Comparison of ENCODE assay signal across 8 mouse cellular contexts in the genomic region with DNA sequence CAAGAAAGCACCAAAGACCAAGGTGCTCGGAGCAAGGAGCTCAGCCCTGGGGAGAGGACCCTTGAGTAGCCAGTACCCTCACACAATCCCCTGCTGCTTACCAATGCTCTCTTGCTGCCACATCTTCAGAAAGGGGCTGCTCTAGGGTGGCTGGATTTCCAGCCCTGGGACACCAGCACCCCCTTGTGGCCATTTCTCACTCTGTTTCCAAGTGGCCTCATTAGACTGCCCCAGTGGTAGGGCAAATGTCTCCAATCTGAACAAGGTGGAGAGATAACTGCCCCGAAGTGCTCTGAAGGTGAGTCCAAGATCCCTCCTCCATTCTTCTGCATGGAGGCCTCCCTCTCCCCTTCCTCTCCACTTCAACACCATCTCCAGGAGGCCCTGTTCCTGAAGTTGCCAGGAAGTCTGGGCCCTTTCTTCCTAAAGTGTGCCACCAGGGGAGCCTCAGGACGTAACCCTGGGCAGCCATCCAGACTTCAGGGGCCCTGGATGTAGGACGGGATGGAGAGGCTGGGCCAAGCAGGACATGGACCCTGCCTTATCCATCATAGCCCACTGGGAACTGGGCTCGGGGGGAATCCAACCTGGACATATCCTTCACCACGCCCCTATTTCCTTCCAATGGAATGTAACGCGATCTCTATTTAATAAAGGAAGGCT. TPM values are rescaled to one million over a fixed set of nuclear protein-coding genes. Genes with fewer than 3 reads are reported as not detected.
A peak's percentile ranks its signal among the peaks of the same experiment; 100 is the strongest.
DNase-seq lines count a peak whose midpoint lies in the region; ATAC-seq and TF ChIP-seq lines count a peak whose summit lies in the region.

No protein-coding gene starts in this region.

- peaks cover 36% of the 10 kb centered on the region for H3K27me3 ChIP-seq in E14TG2a.4 (ENCODE audit: insufficient read depth, low read length)
- H3K27me3 ChIP-seq in heart, postnatal 0 days (ENCODE audit: control insufficient read depth, insufficient read depth, low read length): no peaks in the 10 kb centered on the region
- no peaks in the 10 kb centered on the region for H3K27me3 ChIP-seq in thymus, adult 2 months (ENCODE audit: control insufficient read depth, insufficient read depth, low read length)

- 46% methylated on average over 8 of the region's 8 CpGs for WGBS in heart, postnatal 0 days
- 50% methylated on average over 8 of the region's 8 CpGs for WGBS in lung, adult 2 months
- WGBS in thymus, adult 2 months: 74% methylated on average over 8 of the region's 8 CpGs

- H3K27ac ChIP-seq in heart, postnatal 0 days (ENCODE audit: low read depth): no peak overlapping the region
- no peak overlapping the region for H3K27ac ChIP-seq in thymus, adult 2 months (ENCODE audit: control insufficient read depth, insufficient read depth, low read length)

- TF ChIP-seq EP300 in heart, postnatal 0 days (IDR thresholded peaks at IDR 0.05; ENCODE audit: low read depth): no peak

- peak; percentile 60 for DNase-seq in c-Kit-negative CD71-positive TER-119-positive erythroid progenitor cells, embryonic 14.5 days (ENCODE audit: low read depth, low spot score)
- peak; percentile 71 for DNase-seq in heart, postnatal 0 days (ENCODE audit: low spot score)
- DNase-seq in layer of hippocampus, adult 18-20 months (ENCODE audit: low spot score in 2 of 2): peak; percentile 55 to 85
- DNase-seq in lung, adult 2 months: peak; percentile 83
- DNase-seq in thymus, adult 2 months: peak; percentile 82

- no peak overlapping the region for H3K4me3 ChIP-seq in E14TG2a.4 (replicated peaks; ENCODE audit: low read length)
- H3K4me3 ChIP-seq in heart, postnatal 0 days (ENCODE audit: low read depth, low read length): no peak overlapping the region
- H3K4me3 ChIP-seq in lung, adult 2 months (replicated peaks; ENCODE audit: extremely low read depth, low read depth, low read length): no peak overlapping the region
- no peak overlapping the region for H3K4me3 ChIP-seq in thymus, adult 2 months (ENCODE audit: control insufficient read depth, insufficient read depth, low read length)

- no peaks in the 10 kb centered on the region for H3K9me3 ChIP-seq in E14TG2a.4 (ENCODE audit: low read length)
- no peaks in the 10 kb centered on the region for H3K9me3 ChIP-seq in heart, postnatal 0 days (replicated peaks; ENCODE audit: control insufficient read depth, low read length)

- H3K4me2 ChIP-seq in heart, postnatal 0 days (ENCODE audit: low read depth, low read length): no peak overlapping the region

- peaks cover 10% of the 10 kb centered on the region for H3K4me1 ChIP-seq in E14TG2a.4 (replicated peaks; ENCODE audit: low read depth, low read length)
- peaks cover 24% of the 10 kb centered on the region; the same call in 1 of the 2 replicates for H3K4me1 ChIP-seq in heart, postnatal 0 days (ENCODE audit: control insufficient read depth, insufficient read depth)
- H3K4me1 ChIP-seq in lung, adult 2 months (ENCODE audit: control insufficient read depth, insufficient read depth, low read length): peaks cover 2% of the 10 kb centered on the region
- H3K4me1 ChIP-seq in thymus, adult 2 months (replicated peaks; ENCODE audit: control insufficient read depth, insufficient read depth, low read length): no peaks in the 10 kb centered on the region

- peak; percentile 88 for TF ChIP-seq CTCF in E14TG2a.4 (conservative IDR thresholded peaks at IDR 0.05; ENCODE audit: low read length)
- TF ChIP-seq CTCF in heart, postnatal 0 days (IDR thresholded peaks at IDR 0.05; ENCODE audit: low read depth): peak; percentile 91
- TF ChIP-seq CTCF in lung, adult 2 months (IDR thresholded peaks at IDR 0.05; ENCODE audit: insufficient read depth, low read length): peak; percentile 90
- peak; percentile 77; the same call in 1 of the 2 replicates for TF ChIP-seq CTCF in thymus, adult 2 months (IDR thresholded peaks at IDR 0.05; ENCODE audit: borderline replicate concordance, control insufficient read depth, extremely low read depth, insufficient read depth, low read length, poor library complexity)

- ATAC-seq in erythroid progenitor cell, adult 5-6 weeks (replicated peaks; ENCODE audit: low FRiP score, poor library complexity, severe bottlenecking): peak; percentile 40; the same call in 1 of the 2 replicates
- ATAC-seq in heart, postnatal 0 days (ENCODE audit: insufficient read depth, low read depth): peak; percentile 50; the same call in 1 of the 2 replicates
- peak; percentile 63 for ATAC-seq in neutrophil, adult 5-6 weeks (ENCODE audit: extremely low read depth, insufficient number of reproducible peaks, low FRiP score, poor library complexity, severe bottlenecking)

- TF ChIP-seq POLR2A in lung, adult 2 months (IDR thresholded peaks at IDR 0.05; ENCODE audit: borderline replicate concordance, extremely low read depth, low read depth, low read length): no peak
- TF ChIP-seq POLR2A in thymus, adult 2 months (IDR thresholded peaks at IDR 0.05; ENCODE audit: control insufficient read depth, extremely low read depth, insufficient read depth, low read length, poor library complexity): no peak

- peaks cover 16% of the 10 kb centered on the region; the same call in 1 of the 2 replicates for H3K36me3 ChIP-seq in E14TG2a.4 (ENCODE audit: insufficient read depth, low read length)
- 0 out of 2 replicates have a peak, but pooled peaks cover 5% of the 10 kb centered on the region for H3K36me3 ChIP-seq in heart, postnatal 0 days (replicated peaks; ENCODE audit: control insufficient read depth, insufficient read depth, low read length)
- H3K36me3 ChIP-seq in thymus, adult 2 months (ENCODE audit: control insufficient read depth, insufficient read depth, low read length): no peaks in the 10 kb centered on the region

- no peak overlapping the region for H3K9ac ChIP-seq in heart, postnatal 0 days (replicated peaks; ENCODE audit: low read depth, low read length)

RNA-seq across cellular contexts. Expression of a gene that starts 6.5 kb away (rescaled TPM):
- total RNA-seq in erythroid progenitor cell, adult 5-6 weeks (2015; ENCODE audit: low replicate concordance): 15.5 and 16.3 TPM in 2 replicates
- total RNA-seq in erythroid progenitor cell, adult 5-6 weeks (2017; ENCODE audit: low replicate concordance): 9.4 and 12.6 TPM in 2 replicates
- total RNA-seq in heart, postnatal 0 days (2014; rRNA removed; ENCODE audit: low replicate concordance): 106 and 156 TPM in 2 replicates
- polyA plus RNA-seq in heart, postnatal 0 days (2015; fragmentation: Nextera tagmentation; extraction: Ambion mirVana): 21.4 and 23.3 TPM in 2 replicates
- total RNA-seq in layer of hippocampus, adult 18-20 months (2021): 10 to 100 TPM; 22.9 to 25.2 TPM
- polyA plus RNA-seq in lung, adult 2 months (2012; rRNA removed): 283 and 341 TPM in 2 replicates
- not detected in 2 replicates for total RNA-seq in neutrophil, adult 5-6 weeks (2017)
- polyA plus RNA-seq in thymus, adult 2 months (2012; rRNA removed): 13.6 and 19.9 TPM in 2 replicates

RNA-seq across cellular contexts. Expression of a gene that starts 33.4 kb away (rescaled TPM):
- total RNA-seq in erythroid progenitor cell, adult 5-6 weeks (2015; ENCODE audit: low replicate concordance): 252 and 262 TPM in 2 replicates
- total RNA-seq in erythroid progenitor cell, adult 5-6 weeks (2017; ENCODE audit: low replicate concordance): 345 and 413 TPM in 2 replicates
- 16.3 and 27.4 TPM in 2 replicates for total RNA-seq in heart, postnatal 0 days (2014; rRNA removed; ENCODE audit: low replicate concordance)
- 17.9 and 20.7 TPM in 2 replicates for polyA plus RNA-seq in heart, postnatal 0 days (2015; fragmentation: Nextera tagmentation; extraction: Ambion mirVana)
- total RNA-seq in layer of hippocampus, adult 18-20 months (2021): 10 to 100 TPM in 1 of 2 experiments, 1 to 10 TPM in 1; 9.3 to 10.1 TPM
- polyA plus RNA-seq in lung, adult 2 months (2012; rRNA removed): 10.5 and 13.8 TPM in 2 replicates
- total RNA-seq in neutrophil, adult 5-6 weeks (2017): not detected in 2 replicates
- polyA plus RNA-seq in thymus, adult 2 months (2012; rRNA removed): 12.8 and 15.7 TPM in 2 replicates

RNA-seq across cellular contexts. Expression of a gene that starts 33.5 kb away (rescaled TPM):
- total RNA-seq in erythroid progenitor cell, adult 5-6 weeks (2015; ENCODE audit: low replicate concordance): not detected in 2 replicates
- not detected in 2 replicates for total RNA-seq in erythroid progenitor cell, adult 5-6 weeks (2017; ENCODE audit: low replicate concordance)
- not detected in 2 replicates for total RNA-seq in heart, postnatal 0 days (2014; rRNA removed; ENCODE audit: low replicate concordance)
- 0.26 and 0.33 TPM in 2 replicates for polyA plus RNA-seq in heart, postnatal 0 days (2015; fragmentation: Nextera tagmentation; extraction: Ambion mirVana)
- 1 to 10 TPM; 1.2 to 1.7 TPM for total RNA-seq in layer of hippocampus, adult 18-20 months (2021)
- polyA plus RNA-seq in lung, adult 2 months (2012; rRNA removed): 2.3 and 3.1 TPM in 2 replicates
- 0.23 TPM in 1 of 2 replicates, not detected in the other for total RNA-seq in neutrophil, adult 5-6 weeks (2017)
- 0.31 and 0.33 TPM in 2 replicates for polyA plus RNA-seq in thymus, adult 2 months (2012; rRNA removed)

RNA-seq across cellular contexts. Expression of a gene that starts 54.5 kb away (rescaled TPM):
- total RNA-seq in erythroid progenitor cell, adult 5-6 weeks (2015; ENCODE audit: low replicate concordance): 2,541 and 2,855 TPM in 2 replicates
- total RNA-seq in erythroid progenitor cell, adult 5-6 weeks (2017; ENCODE audit: low replicate concordance): 1,910 and 2,502 TPM in 2 replicates
- 396 and 524 TPM in 2 replicates for total RNA-seq in heart, postnatal 0 days (2014; rRNA removed; ENCODE audit: low replicate concordance)
- polyA plus RNA-seq in heart, postnatal 0 days (2015; fragmentation: Nextera tagmentation; extraction: Ambion mirVana): 3,148 and 3,286 TPM in 2 replicates
- 1,000 to 10,000 TPM; 3,571 to 3,745 TPM for total RNA-seq in layer of hippocampus, adult 18-20 months (2021)
- 4,642 and 7,955 TPM in 2 replicates for polyA plus RNA-seq in lung, adult 2 months (2012; rRNA removed)
- total RNA-seq in neutrophil, adult 5-6 weeks (2017): 1,498 and 1,634 TPM in 2 replicates
- polyA plus RNA-seq in thymus, adult 2 months (2012; rRNA removed): 2,238 and 2,885 TPM in 2 replicates

Comparison
In these comparisons a context has a peak if more than half of its experiments do, and no peak if none do; other contexts are left out.
1. RNA of a gene that starts 6.5 kb away (total RNA-seq): 106 to 156 TPM in heart, postnatal 0 days, 22.9 to 25.2 TPM in layer of hippocampus, adult 18-20 months and 9.4 to 16.3 TPM in erythroid progenitor cell, adult 5-6 weeks; not detected in neutrophil, adult 5-6 weeks; every median in the first group is over 10 times any median in the second.
2. RNA of a gene that starts 33.4 kb away (total RNA-seq): 252 to 413 TPM in erythroid progenitor cell, adult 5-6 weeks, 16.3 to 27.4 TPM in heart, postnatal 0 days and 9.3 to 10.1 TPM in layer of hippocampus, adult 18-20 months; not detected in neutrophil, adult 5-6 weeks; every median in the first group is over 10 times any median in the second.
3. Peak in every context shown above with its lines, with median percentiles within 50 percentile points of each other: CTCF ChIP-seq, DNase-seq and ATAC-seq.